Mouse (Mus musculus) WW6 (cell line): Measurements from ENCODE around the gene Lrrc4b.

Source experiments
- DNase-seq: peaks from one replicate; pipeline ENCODE4 v3.0.0-alpha.2; 2013; ENCODE audit warnings: low read depth, low spot score

Gene Lrrc4b

DNA sequence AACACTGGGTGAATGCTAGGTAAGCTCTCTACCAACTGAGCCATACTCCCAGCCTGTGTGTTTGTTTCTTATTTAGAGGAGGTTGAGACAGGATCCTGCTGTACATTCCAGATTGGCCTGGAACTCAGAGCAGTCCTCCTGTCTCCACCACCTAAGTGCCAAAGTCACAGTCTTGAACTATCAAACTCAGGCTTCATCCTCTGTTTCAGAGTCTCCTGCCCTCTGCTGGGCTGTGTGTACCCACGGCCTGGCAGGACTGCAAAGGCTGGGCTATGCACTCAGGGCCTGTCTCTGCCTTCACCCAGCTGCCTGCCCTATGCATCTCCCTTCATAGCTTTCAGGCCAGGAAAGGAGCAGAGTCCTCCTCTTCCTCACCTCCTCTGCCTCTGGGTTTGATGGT is 7.4 kb downstream of the Lrrc4b start:
- DNase-seq = no peak

DNA sequence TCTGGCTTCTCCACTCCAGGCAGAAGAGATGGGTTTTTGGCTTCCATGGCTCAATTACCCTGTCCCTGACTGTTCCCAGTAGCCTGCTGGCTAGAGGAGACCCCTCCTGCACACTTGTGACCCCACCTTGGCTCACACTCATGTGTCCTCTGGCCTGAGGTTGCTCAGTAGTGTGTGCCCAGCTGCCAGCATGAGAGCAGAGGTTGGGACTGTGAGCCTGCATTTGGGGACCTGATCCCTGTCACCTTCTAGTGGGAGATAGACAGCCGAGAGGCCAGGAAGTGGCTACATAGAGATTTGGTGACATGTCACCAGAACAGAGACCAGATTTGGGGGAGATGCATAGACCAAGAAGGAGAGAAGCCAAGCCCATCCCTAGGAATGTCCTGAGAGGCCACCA is 8.4 kb downstream of the Lrrc4b start:
- DNase-seq = no peak

DNA sequence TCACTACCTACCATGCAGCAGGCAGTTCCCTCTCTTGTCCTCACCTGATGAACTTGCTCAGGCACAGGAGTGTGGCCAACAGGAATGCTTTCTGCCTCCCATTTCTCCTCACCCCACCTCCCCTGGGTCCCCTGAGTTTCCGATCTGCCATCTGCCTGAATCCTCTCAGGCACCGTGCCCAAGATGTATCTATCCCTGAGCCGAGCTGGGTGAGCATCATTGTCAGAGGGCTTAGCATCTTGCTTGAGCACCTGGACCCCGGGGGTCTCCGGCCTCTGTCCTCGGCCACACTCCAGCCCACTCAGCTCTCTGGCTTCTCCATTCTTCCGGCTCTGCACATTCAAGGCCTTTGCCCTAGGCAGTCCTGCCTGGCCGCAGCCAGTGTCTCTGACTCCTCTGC is 9.1 kb downstream of the Lrrc4b start:
- DNase-seq = no peak

GRCm38 (mm10) chr7:44439696-44440095 is 10.9 kb downstream of the Lrrc4b start:
- no peak for DNase-seq

GRCm38 (mm10) chr7:44440479-44440878 is 11.7 kb downstream of the Lrrc4b start:
- no peak for DNase-seq

GRCm38 (mm10) chr7:44441180-44441579 is 12.4 kb downstream of the Lrrc4b start:
- no peak for DNase-seq

DNA sequence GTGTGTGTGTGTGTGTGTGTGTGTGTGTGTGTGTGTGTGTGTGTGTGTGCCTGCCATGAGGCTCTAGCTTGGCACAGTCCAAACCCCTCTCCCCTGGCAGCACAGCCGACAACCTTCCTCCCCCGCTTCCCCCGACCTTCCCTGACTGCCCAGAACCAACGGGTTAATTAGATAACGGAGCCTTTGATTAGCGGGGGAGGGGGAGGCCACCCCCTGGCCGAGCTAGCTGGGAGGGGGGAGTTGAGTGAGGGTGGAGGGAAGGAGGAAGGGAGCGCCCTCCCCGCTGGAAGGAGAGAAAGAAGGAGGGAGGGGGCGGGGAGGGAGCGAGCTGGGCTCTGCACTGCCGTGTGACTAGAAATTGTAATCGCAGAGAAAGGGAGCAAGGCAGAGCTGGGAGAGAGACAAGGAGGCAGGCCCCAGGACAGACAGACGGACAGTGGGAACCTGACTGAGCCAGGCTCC is 12.9 kb downstream of the Lrrc4b start:
- no peak for DNase-seq

- no peak for DNase-seq
Observed at GRCm38 (mm10) chr7:44442407-44442821, 13.6 kb downstream of the Lrrc4b start.

DNA sequence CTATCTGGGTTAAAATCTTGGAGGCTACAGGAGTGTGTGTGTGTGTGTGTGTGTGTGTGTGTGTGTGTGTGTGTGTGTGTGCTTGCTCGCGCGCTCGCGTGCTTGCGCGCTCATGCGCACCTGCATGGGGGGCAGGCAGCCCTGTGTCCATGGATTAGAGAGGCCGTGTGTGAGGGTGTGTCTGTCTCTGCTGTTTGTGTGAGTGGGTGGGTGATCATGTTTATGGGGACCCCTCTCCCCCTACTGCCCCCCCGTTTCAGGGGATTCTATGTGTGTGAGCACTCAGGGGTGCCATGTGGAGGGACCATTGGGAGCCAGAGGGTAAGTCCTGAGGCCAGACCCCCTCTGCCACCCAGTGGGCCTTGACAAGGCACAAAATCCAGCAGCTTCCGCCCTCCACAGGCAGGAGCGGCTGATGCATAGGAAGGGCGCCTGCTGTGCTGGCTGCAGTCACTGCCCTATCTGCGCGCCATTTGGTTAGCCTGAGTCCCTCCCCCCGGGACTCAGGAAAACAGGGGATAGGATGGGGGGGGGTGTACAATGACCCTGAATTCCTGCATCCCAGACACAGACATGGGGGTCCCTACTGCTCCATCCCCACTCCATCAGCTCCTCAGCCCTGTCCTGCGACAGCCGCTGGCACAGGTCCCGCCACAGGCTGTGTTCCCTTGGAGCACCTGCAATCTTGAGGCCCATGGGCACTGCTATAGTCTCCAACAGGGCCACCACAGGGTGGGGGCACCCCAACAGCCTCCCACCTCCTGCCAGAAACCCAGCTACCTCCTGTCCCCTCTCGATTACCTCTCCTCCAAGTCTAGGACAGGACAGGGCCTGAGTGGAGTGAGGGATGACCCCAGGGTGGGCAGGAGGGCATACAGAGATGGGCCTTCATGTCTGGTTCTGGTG is 14.7 kb downstream of the Lrrc4b start:
- DNase-seq = no peak

DNA sequence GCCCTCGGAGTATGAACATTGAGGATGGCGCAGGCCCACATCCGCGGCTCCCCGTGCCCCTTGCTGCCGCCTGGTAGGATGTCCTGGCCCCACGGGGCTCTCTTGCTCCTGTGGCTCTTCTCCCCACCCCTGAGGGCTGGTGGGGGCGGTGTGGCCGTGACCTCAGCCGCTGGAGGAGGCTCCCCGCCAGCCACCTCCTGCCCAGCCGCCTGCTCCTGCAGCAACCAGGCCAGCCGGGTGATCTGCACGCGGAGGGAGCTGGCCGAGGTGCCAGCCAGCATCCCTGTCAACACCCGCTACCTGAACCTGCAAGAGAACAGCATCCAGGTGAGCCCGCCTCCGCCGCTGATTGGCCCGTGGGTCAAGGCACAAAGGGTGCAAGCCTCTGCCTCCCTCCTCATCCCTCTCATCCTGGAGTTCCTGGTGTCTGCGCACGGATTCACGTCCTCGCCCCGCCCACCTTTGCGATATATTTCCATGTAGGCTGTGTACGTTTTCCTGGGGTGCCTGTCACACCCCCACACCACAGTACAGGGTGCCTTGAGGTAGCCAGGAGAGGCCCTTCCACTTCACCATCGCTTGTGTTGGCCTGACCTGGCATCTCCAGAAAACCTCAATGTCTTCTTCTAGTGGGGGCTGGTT is 16.2 kb downstream of the Lrrc4b start:
- DNase-seq = no peak

DNA sequence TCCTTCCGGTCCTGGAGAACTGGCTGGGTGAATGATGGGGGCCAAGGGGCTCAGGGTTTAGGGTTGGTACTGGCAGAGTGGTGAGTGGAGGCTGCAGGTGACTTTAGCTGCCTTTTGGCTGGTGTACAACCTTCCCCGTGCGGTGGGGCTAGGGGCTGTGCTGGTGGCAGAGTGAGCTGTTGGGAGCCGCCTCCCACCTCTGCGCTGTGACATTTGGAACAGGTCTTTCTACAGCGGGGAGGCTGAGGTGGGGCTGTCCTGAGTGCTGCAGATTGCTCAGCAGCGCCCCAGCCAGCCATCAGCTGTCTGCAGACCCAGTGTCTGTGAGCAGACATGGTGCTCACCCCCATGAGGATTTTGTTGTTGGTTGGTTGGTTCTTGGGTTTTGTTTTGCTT is 16.7 kb downstream of the Lrrc4b start:
- no peak for DNase-seq

- DNase-seq = no peak
Observed at GRCm38 (mm10) chr7:44446070-44446855, 17.4 kb downstream of the Lrrc4b start.

- no peak for DNase-seq
Observed at GRCm38 (mm10) chr7:44453256-44453655, 24.4 kb downstream of the Lrrc4b start.

DNA sequence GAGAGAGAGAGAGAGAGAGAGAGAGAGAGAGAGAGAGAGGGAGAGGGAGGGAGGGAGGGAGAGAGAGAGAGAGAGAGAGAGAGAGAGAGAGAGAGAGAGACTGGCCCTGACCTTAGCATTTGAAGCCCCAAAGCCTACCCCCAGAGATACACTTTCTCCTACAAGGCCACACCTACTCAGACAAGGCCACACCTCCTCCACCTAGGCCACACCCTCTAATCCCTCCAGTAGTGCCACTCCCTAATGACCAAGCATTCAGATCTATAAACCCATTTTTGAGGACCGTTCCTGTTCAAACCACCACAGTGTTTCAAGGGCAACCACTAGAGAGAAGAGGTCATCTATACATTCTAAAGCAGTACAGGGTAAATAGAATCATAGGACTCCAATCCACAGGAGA is 27.5 kb downstream of the Lrrc4b start:
- DNase-seq = no peak

- DNase-seq = no peak
Observed at GRCm38 (mm10) chr7:44460067-44460466, 31.2 kb downstream of the Lrrc4b start.

GRCm38 (mm10) chr7:44460767-44461502 is 32.1 kb downstream of the Lrrc4b start:
- DNase-seq = no peak

DNA sequence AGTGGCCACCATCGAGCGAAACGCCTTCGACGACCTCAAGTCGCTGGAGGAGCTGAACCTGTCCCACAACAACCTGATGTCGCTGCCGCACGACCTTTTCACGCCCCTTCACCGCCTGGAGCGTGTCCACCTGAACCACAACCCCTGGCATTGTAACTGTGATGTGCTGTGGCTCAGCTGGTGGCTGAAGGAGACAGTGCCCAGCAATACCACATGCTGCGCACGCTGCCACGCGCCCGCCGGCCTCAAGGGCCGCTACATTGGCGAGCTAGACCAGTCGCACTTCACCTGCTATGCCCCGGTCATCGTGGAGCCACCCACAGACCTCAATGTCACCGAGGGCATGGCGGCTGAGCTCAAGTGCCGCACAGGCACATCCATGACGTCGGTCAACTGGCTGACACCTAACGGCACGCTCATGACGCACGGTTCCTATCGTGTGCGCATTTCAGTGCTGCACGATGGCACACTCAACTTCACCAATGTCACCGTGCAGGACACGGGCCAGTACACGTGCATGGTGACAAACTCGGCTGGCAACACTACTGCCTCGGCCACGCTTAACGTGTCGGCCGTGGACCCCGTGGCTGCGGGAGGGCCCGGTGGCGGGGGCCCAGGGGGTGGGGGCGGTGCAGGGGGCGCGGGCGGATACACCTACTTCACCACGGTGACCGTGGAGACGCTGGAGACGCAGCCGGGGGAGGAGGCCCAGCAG is 32.8 kb downstream of the Lrrc4b start:
- DNase-seq = no peak

DNA sequence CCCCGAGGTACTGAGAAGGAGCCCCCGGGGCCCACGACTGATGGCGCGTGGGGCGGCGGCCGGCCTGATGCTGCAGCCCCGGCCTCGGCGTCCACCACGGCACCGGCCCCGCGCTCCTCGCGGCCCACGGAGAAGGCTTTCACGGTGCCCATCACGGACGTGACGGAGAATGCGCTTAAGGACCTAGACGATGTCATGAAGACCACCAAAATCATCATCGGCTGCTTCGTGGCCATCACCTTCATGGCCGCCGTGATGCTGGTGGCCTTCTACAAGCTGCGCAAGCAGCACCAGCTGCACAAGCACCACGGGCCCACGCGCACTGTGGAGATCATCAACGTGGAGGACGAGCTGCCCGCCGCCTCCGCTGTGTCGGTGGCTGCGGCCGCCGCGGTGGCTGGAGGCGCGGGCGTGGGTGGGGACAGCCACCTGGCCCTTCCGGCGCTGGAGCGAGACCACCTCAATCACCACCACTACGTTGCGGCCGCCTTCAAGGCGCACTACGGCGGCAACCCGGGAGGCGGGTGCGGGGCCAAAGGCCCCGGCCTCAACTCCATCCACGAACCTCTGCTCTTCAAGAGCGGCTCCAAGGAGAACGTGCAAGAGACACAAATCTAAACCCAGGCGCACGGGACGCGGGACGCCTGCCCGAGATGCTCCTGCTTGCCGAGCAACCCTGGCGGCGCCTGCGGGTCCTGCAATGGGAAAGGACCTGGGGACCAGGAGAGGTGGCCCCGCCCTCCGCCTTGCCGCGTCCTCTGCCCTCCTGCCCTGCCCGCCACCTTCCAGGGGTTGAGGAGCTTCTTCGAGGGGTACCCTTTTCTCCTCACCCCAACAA is 33.6 kb downstream of the Lrrc4b start:
- peak; percentile 75 for DNase-seq

- DNase-seq = no peak
Observed at GRCm38 (mm10) chr7:44463056-44463425, 34.2 kb downstream of the Lrrc4b start.
